ENCODE assay signal across 18 mouse cellular contexts in genomic region chr2:3200422-3200821, GRCm38 (mm10).
DNase-seq lines count a peak whose midpoint lies in the region; ATAC-seq and TF ChIP-seq lines count a peak whose summit lies in the region.
"Had no signal": no experiment of that assay in that cellular context is flagged by ENCODE, and none has a peak within 500 bp of the region (broad histone marks: within the 10 kb centered on the region; RNA-seq: fewer than 3 reads in every experiment).

No protein-coding gene starts in this region.

- intact Hi-C loops in heart, postnatal 14 days (cut with DNase I) = no loop called here
- intact Hi-C loops in gastrocnemius, adult 2 months (cut with DNase I) = no loop called here

- 0 out of 2 replicates have a peak, but pooled peaks cover 8% of the 10 kb centered on the region for H3K36me3 ChIP-seq in heart, embryonic 11.5 days (ENCODE audit: control insufficient read depth, insufficient read depth, low read length)

- H3K4me2 ChIP-seq in heart, embryonic 11.5 days = no peak overlapping the region
- H3K4me2 ChIP-seq: embryonic facial prominence, embryonic 15.5 days; limb, embryonic 13.5 days; midbrain, embryonic 15.5 days had no signal

- no peak for TF ChIP-seq CTCF in gastrocnemius, adult 2 months (IDR thresholded peaks at IDR 0.05)

- no peak for ATAC-seq in cerebellum, adult (ENCODE audit: insufficient number of reproducible peaks, low FRiP score, low TSS enrichment)
- peak; percentile 62; the same call in 1 of the 2 replicates for ATAC-seq in heart, embryonic 11.5 days (replicated peaks; ENCODE audit: insufficient number of reproducible peaks, low FRiP score, low TSS enrichment)
- ATAC-seq: hindbrain, embryonic 16.5 days; intestine, postnatal 0 days; midbrain, embryonic 15.5 days had no signal

- no peaks in the 10 kb centered on the region for H3K9me3 ChIP-seq in heart, embryonic 11.5 days (replicated peaks; ENCODE audit: control insufficient read depth, low read length)
- H3K9me3 ChIP-seq: embryonic facial prominence, embryonic 15.5 days; forebrain, embryonic 10.5 days; limb, embryonic 13.5 days; midbrain, embryonic 15.5 days had no signal

- 56% methylated on average over 4 of the region's 4 CpGs for WGBS in heart, embryonic 11.5 days (ENCODE audit: insufficient replicate concordance)

- H3K27me3 ChIP-seq in heart, embryonic 11.5 days (ENCODE audit: control insufficient read depth, insufficient read depth, low read length) = no peaks in the 10 kb centered on the region
- H3K27me3 ChIP-seq: embryonic facial prominence, embryonic 15.5 days; limb, embryonic 13.5 days; midbrain, embryonic 15.5 days had no signal

- peaks cover 6% of the 10 kb centered on the region; the same call in 1 of the 2 replicates for H3K4me1 ChIP-seq in heart, embryonic 11.5 days (ENCODE audit: control insufficient read depth, insufficient read depth, low read length)
- H3K4me1 ChIP-seq: embryonic facial prominence, embryonic 15.5 days; limb, embryonic 13.5 days; midbrain, embryonic 15.5 days had no signal

- H3K27ac ChIP-seq in heart, embryonic 11.5 days (ENCODE audit: low read depth, low read length) = no peak overlapping the region
- H3K27ac ChIP-seq in gastrocnemius, adult 2 months = no peak overlapping the region
- H3K27ac ChIP-seq: embryonic facial prominence, embryonic 15.5 days; forebrain, embryonic 10.5 days; limb, embryonic 13.5 days; midbrain, embryonic 15.5 days had no signal

- H3K4me3 ChIP-seq in heart, embryonic 11.5 days (ENCODE audit: low read depth, low read length) = no peak overlapping the region
- no peak overlapping the region for H3K4me3 ChIP-seq in gastrocnemius, adult 2 months
- H3K4me3 ChIP-seq: embryonic facial prominence, embryonic 15.5 days; forebrain, embryonic 10.5 days; limb, embryonic 13.5 days; midbrain, embryonic 15.5 days had no signal

- DNase-seq in cerebellum, adult 11-12 months = peak; percentile 52
- DNase-seq in cerebellum, adult 9-10 months = peak; percentile 55
- peak; percentile 34 to 61 for DNase-seq in heart, postnatal 14 days
- DNase-seq in gastrocnemius, adult 2 months = no peak
- no peak for DNase-seq in urinary bladder, postnatal 25 days (ENCODE audit: low spot score)
- no peak for DNase-seq in frontal cortex, postnatal 14 days (ENCODE audit: low spot score in 2 of 2)
- DNase-seq: adrenal gland, adult 8-10 months; kidney, postnatal 14 days; lung, postnatal 10 days; thymus, postnatal 36 days had no signal

- H3K9ac ChIP-seq in heart, embryonic 11.5 days (ENCODE audit: low read depth, low read length) = no peak overlapping the region
- H3K9ac ChIP-seq: embryonic facial prominence, embryonic 15.5 days; limb, embryonic 13.5 days; midbrain, embryonic 15.5 days had no signal

Comparison
In these comparisons a context has a peak if more than half of its experiments do, and no peak if none do; other contexts are left out.
1. DNase-seq: peak in cerebellum, adult 11-12 months (single experiment), cerebellum, adult 9-10 months (single experiment) and heart, postnatal 14 days (2 of 2); none in gastrocnemius, adult 2 months (single experiment), urinary bladder, postnatal 25 days (single experiment) and frontal cortex, postnatal 14 days (0 of 2).